Mouse (Mus musculus): ENCODE results near the gene Nrde2. TPM values are rescaled to one million over a fixed set of nuclear protein-coding genes. Genes with fewer than 3 reads are reported as not detected.

The Nrde2 gene
- polyA plus RNA-seq, 1 experiment from 2014 or later: 4.7 TPM

GRCm38 (mm10) chr12:100201363-100201711, 41.9 kb upstream of the Nrde2 start:
- H3K4me1 ChIP-seq (ENCODE audit: insufficient read depth): peaks cover 19% of the 10 kb centered on the region
- ATAC-seq (no peak), DNase-seq (no peak)
- WGBS (ENCODE audit: insufficient replicate concordance): 14% methylated on average over 4 of the region's 4 CpGs
- H3K4me3 ChIP-seq (ENCODE audit: low read depth, low read length): peak overlapping the region; percentile 96
- H3K9ac ChIP-seq (replicated peaks): peak overlapping the region; percentile 86
- no peaks in the 10 kb centered on the region for H3K27me3 ChIP-seq (ENCODE audit: insufficient read depth, low read length)
- TF ChIP-seq EP300 (IDR thresholded peaks at IDR 0.05; ENCODE audit: low read depth) (no peak), CTCF (IDR thresholded peaks at IDR 0.05; ENCODE audit: low read depth) (no peak)
- H3K36me3 ChIP-seq (replicated peaks; ENCODE audit: insufficient read depth, low read length): peaks cover 39% of the 10 kb centered on the region
- H3K27ac ChIP-seq (ENCODE audit: low read depth): peak overlapping the region; percentile 88; the same call in 1 of the 2 replicates
- H3K9me3 ChIP-seq (ENCODE audit: low read length): no peaks in the 10 kb centered on the region
- H3K4me2 ChIP-seq (ENCODE audit: low read depth, low read length): peak overlapping the region; percentile 93

GRCm38 (mm10) chr12:100200645-100201362, 41.4 kb upstream of the Nrde2 start:
- DNase-seq (no peak), ATAC-seq (peak; percentile 2; the same call in 1 of the 2 replicates)

GRCm38 (mm10) chr12:100199891-100200644, 40.6 kb upstream of the Nrde2 start:
- H3K4me3 ChIP-seq (ENCODE audit: low read depth, low read length): peak overlapping the region; percentile 96
- peaks cover 19% of the 10 kb centered on the region for H3K4me1 ChIP-seq (ENCODE audit: insufficient read depth)
- ATAC-seq (peak; percentile 54), DNase-seq (peak; percentile 77)
- peaks cover 26% of the 10 kb centered on the region for H3K36me3 ChIP-seq (replicated peaks; ENCODE audit: insufficient read depth, low read length)
- WGBS (ENCODE audit: insufficient replicate concordance): 1% methylated on average over 41 of the region's 86 CpGs
- H3K27ac ChIP-seq (ENCODE audit: low read depth): peak overlapping the region; percentile 88
- H3K9me3 ChIP-seq (ENCODE audit: low read length): no peaks in the 10 kb centered on the region
- TF ChIP-seq EP300 (IDR thresholded peaks at IDR 0.05; ENCODE audit: low read depth) (no peak), CTCF (IDR thresholded peaks at IDR 0.05; ENCODE audit: low read depth) (no peak)
- peak overlapping the region; percentile 86 for H3K9ac ChIP-seq (replicated peaks)
- no peaks in the 10 kb centered on the region for H3K27me3 ChIP-seq (ENCODE audit: insufficient read depth, low read length)
- H3K4me2 ChIP-seq (ENCODE audit: low read depth, low read length): peak overlapping the region; percentile 93

More at GRCm38 (mm10) chr12:100200645-100201362, 41.4 kb upstream of the Nrde2 start:
- H3K9ac ChIP-seq (replicated peaks): peak overlapping the region; percentile 86
- peak overlapping the region; percentile 93 for H3K4me2 ChIP-seq (ENCODE audit: low read depth, low read length)
- TF ChIP-seq CTCF (IDR thresholded peaks at IDR 0.05; ENCODE audit: low read depth): no peak
- TF ChIP-seq EP300 (IDR thresholded peaks at IDR 0.05; ENCODE audit: low read depth): no peak
- peak overlapping the region; percentile 96 for H3K4me3 ChIP-seq (ENCODE audit: low read depth, low read length)
- 3% methylated on average over 28 of the region's 29 CpGs for WGBS (ENCODE audit: insufficient replicate concordance)
- H3K4me1 ChIP-seq (ENCODE audit: insufficient read depth): peaks cover 19% of the 10 kb centered on the region
- no peaks in the 10 kb centered on the region for H3K9me3 ChIP-seq (ENCODE audit: low read length)
- no peaks in the 10 kb centered on the region for H3K27me3 ChIP-seq (ENCODE audit: insufficient read depth, low read length)
- peaks cover 33% of the 10 kb centered on the region for H3K36me3 ChIP-seq (replicated peaks; ENCODE audit: insufficient read depth, low read length)
- peak overlapping the region; percentile 88 for H3K27ac ChIP-seq (ENCODE audit: low read depth)

- Histone ChIP-seq H3K4me1 (ENCODE audit: insufficient read depth) (peaks cover 19% of the 10 kb centered on the region), H3K9me3 (ENCODE audit: low read length) (no peaks in the 10 kb centered on the region), H3K36me3 (replicated peaks; ENCODE audit: insufficient read depth, low read length) (peaks cover 16% of the 10 kb centered on the region), H3K4me2 (ENCODE audit: low read depth, low read length) (peak within 1 kb of the TSS; percentile 93), H3K9ac (replicated peaks) (peak within 1 kb of the TSS; percentile 86), H3K4me3 (ENCODE audit: low read depth, low read length) (peak within 1 kb of the TSS; percentile 96), H3K27ac (ENCODE audit: low read depth) (peak within 1 kb of the TSS; percentile 88), H3K27me3 (ENCODE audit: insufficient read depth, low read length) (no peaks in the 10 kb centered on the region)
- peak; percentile 90 for ATAC-seq
- peak; percentile 95 for DNase-seq
- TF ChIP-seq EP300 (IDR thresholded peaks at IDR 0.05; ENCODE audit: low read depth): no peak
- peak; percentile 35; the same call in 1 of the 2 replicates for TF ChIP-seq CTCF (IDR thresholded peaks at IDR 0.05; ENCODE audit: low read depth)
- under 1% methylated on average over 58 of the region's 58 CpGs for WGBS (ENCODE audit: insufficient replicate concordance)
Observed at GRCm38 (mm10) chr12:100198967-100199660, 39.7 kb upstream of the Nrde2 start, which contains the start of gene Calm1. Gene Calm1 (plus strand): TSS chr12:100199435.

- no peak for ATAC-seq
- 76% methylated on average over 7 of the region's 7 CpGs for WGBS (ENCODE audit: insufficient replicate concordance)
- no peaks in the 10 kb centered on the region for H3K27me3 ChIP-seq (ENCODE audit: insufficient read depth, low read length)
- no peaks in the 10 kb centered on the region for H3K36me3 ChIP-seq (replicated peaks; ENCODE audit: insufficient read depth, low read length)
- H3K27ac ChIP-seq (ENCODE audit: low read depth): no peak overlapping the region
- no peaks in the 10 kb centered on the region for H3K9me3 ChIP-seq (ENCODE audit: low read length)
- peaks cover 13% of the 10 kb centered on the region for H3K4me1 ChIP-seq (ENCODE audit: insufficient read depth)
- no peak overlapping the region for H3K9ac ChIP-seq (replicated peaks)
- TF ChIP-seq CTCF (IDR thresholded peaks at IDR 0.05; ENCODE audit: low read depth) (no peak), EP300 (IDR thresholded peaks at IDR 0.05; ENCODE audit: low read depth) (no peak)
- H3K4me3 ChIP-seq (ENCODE audit: low read depth, low read length): no peak overlapping the region
- no peak for DNase-seq
- no peak overlapping the region for H3K4me2 ChIP-seq (ENCODE audit: low read depth, low read length)
Observed at GRCm38 (mm10) chr12:100196786-100197185, 37.3 kb upstream of the Nrde2 start.

- WGBS (ENCODE audit: insufficient replicate concordance): 83% methylated on average over 1 of the region's 1 CpGs
- no peak overlapping the region for H3K4me2 ChIP-seq (ENCODE audit: low read depth, low read length)
- TF ChIP-seq CTCF (IDR thresholded peaks at IDR 0.05; ENCODE audit: low read depth) (no peak), EP300 (IDR thresholded peaks at IDR 0.05; ENCODE audit: low read depth) (no peak)
Observed at GRCm38 (mm10) chr12:100194181-100194580, 34.7 kb upstream of the Nrde2 start.

More at GRCm38 (mm10) chr12:100194181-100194580, 34.7 kb upstream of the Nrde2 start:
- Histone ChIP-seq H3K36me3 (replicated peaks; ENCODE audit: insufficient read depth, low read length) (no peaks in the 10 kb centered on the region), H3K4me3 (ENCODE audit: low read depth, low read length) (no peak overlapping the region), H3K27me3 (ENCODE audit: insufficient read depth, low read length) (no peaks in the 10 kb centered on the region), H3K4me1 (ENCODE audit: insufficient read depth) (peaks cover 6% of the 10 kb centered on the region), H3K9ac (replicated peaks) (no peak overlapping the region), H3K27ac (ENCODE audit: low read depth) (no peak overlapping the region), H3K9me3 (ENCODE audit: low read length) (no peaks in the 10 kb centered on the region)
- DNase-seq (no peak), ATAC-seq (no peak)
